Mouse (Mus musculus) liver, embryonic 15.5 days (tissue): ENCODE results near the gene Pdcd1lg2. TPM values are rescaled to one million over a fixed set of nuclear protein-coding genes. Genes with fewer than 3 reads are reported as not detected.

Experiments
- ATAC-seq: fragments of 200-750 bp; cut with Nextera tagmentation; 2 replicates; pipeline ENCODE4 v1.8.0; 2017; ENCODE audit warnings: moderate number of reproducible peaks, mild to moderate bottlenecking, moderate library complexity; ENCODE audit not compliant: insufficient read depth
- H3K27ac ChIP-seq: fragments of 300-500 bp; sonication (generic); replicated peaks from 2 replicates; pipeline ENCODE4 v1.5.1; 2015; ENCODE audit warnings: mild to moderate bottlenecking, inconsistent platforms
- H3K27me3 ChIP-seq: fragments of 300-500 bp; sonication (generic); 2 replicates; pipeline ENCODE4 v1.6.1; 2015; ENCODE audit warnings: mild to moderate bottlenecking, inconsistent platforms
- H3K36me3 ChIP-seq: fragments of 300-500 bp; sonication (generic); replicated peaks from 2 replicates; pipeline ENCODE4 v1.6.1; 2015; ENCODE audit warnings: moderate library complexity, mild to moderate bottlenecking, inconsistent platforms
- H3K4me1 ChIP-seq: fragments of 300-500 bp; sonication (generic); replicated peaks from 2 replicates; pipeline ENCODE4 v1.6.1; 2015; ENCODE audit warnings: inconsistent platforms
- H3K4me2 ChIP-seq: fragments of 300-500 bp; sonication (generic); 2 replicates; pipeline ENCODE4 v1.6.1; 2015; ENCODE audit warnings: moderate library complexity, mild to moderate bottlenecking, inconsistent platforms
- H3K4me3 ChIP-seq: fragments of 300-500 bp; sonication (generic); replicated peaks from 2 replicates; pipeline ENCODE4 v1.5.1; 2015; ENCODE audit warnings: mild to moderate bottlenecking, inconsistent platforms
- H3K9ac ChIP-seq: fragments of 300-500 bp; sonication (generic); 2 replicates; pipeline ENCODE4 v1.6.1; 2015; ENCODE audit warnings: moderate library complexity, mild to moderate bottlenecking, inconsistent platforms
- H3K9me3 ChIP-seq: fragments of 300-500 bp; sonication (generic); replicated peaks from 2 replicates; pipeline ENCODE4 v1.6.1; 2016; ENCODE audit warnings: inconsistent platforms
- WGBS: fragments of 180-500 bp; shearing (Covaris S2); methylation state at CpG from one replicate; pipeline ENCODE4 v1.1.7; 2015; ENCODE audit warnings: mixed read lengths; ENCODE audit not compliant: insufficient replicate concordance; 5-methylcytosine and 5-hydroxymethylcytosine counted together
- polyA plus RNA-seq: library from polyadenylated mRNA; unstranded; fragments of >200 nt; fragmentation: Nextera tagmentation; extraction: Ambion mirVana; gene quantifications from 2 replicates; pipeline ENCODE4 v1.2.1, GENCODE M21; 2015

The Pdcd1lg2 gene
- polyA plus RNA-seq, 1 experiment from 2014 or later: not detected

- peak overlapping the region; percentile 10; the same call in 1 of the 2 replicates for H3K27ac ChIP-seq
- no peak overlapping the region for H3K4me3 ChIP-seq
- peak; percentile 49; the same call in 1 of the 2 replicates for ATAC-seq
- 0 out of 2 replicates have a peak overlapping the region, but pooled peaks have one; percentile 6 for H3K4me2 ChIP-seq
- no peaks in the 10 kb centered on the region for H3K27me3 ChIP-seq
- H3K9me3 ChIP-seq: no peaks in the 10 kb centered on the region
- 21% methylated on average over 6 of the region's 6 CpGs for WGBS
- H3K9ac ChIP-seq: no peak overlapping the region
- H3K4me1 ChIP-seq: peaks cover 22% of the 10 kb centered on the region
- H3K36me3 ChIP-seq: no peaks in the 10 kb centered on the region
Measured at GRCm38 (mm10) chr19:29488073-29488390, 77.3 kb downstream of the Pdcd1lg2 start.

GRCm38 (mm10) chr19:29488420-29488819 lies 77.7 kb downstream of the Pdcd1lg2 start:
- H3K36me3 ChIP-seq: no peaks in the 10 kb centered on the region
- ATAC-seq: no peak
- H3K4me2 ChIP-seq: 0 out of 2 replicates have a peak overlapping the region, but pooled peaks have one; percentile 6
- H3K4me1 ChIP-seq: peaks cover 22% of the 10 kb centered on the region
- H3K27me3 ChIP-seq: no peaks in the 10 kb centered on the region
- no peaks in the 10 kb centered on the region for H3K9me3 ChIP-seq
- WGBS: 18% methylated on average over 10 of the region's 10 CpGs
- H3K9ac ChIP-seq: no peak overlapping the region
- H3K27ac ChIP-seq: peak overlapping the region; percentile 10; the same call in 1 of the 2 replicates
- H3K4me3 ChIP-seq: no peak overlapping the region

GRCm38 (mm10) chr19:29489785-29490284 lies 79.1 kb downstream of the Pdcd1lg2 start:
- Histone ChIP-seq H3K36me3 (no peaks in the 10 kb centered on the region), H3K27me3 (no peaks in the 10 kb centered on the region), H3K4me1 (peaks cover 22% of the 10 kb centered on the region), H3K27ac (no peak overlapping the region), H3K4me2 (no peak overlapping the region), H3K9ac (no peak overlapping the region), H3K4me3 (no peak overlapping the region), H3K9me3 (no peaks in the 10 kb centered on the region)
- WGBS: 61% methylated on average over 3 of the region's 3 CpGs
- ATAC-seq: no peak

- no peaks in the 10 kb centered on the region for H3K27me3 ChIP-seq
- peaks cover 21% of the 10 kb centered on the region for H3K4me1 ChIP-seq
- no peaks in the 10 kb centered on the region for H3K9me3 ChIP-seq
- 63% methylated on average over 9 of the region's 9 CpGs for WGBS
- no peak for ATAC-seq
- no peak overlapping the region for H3K27ac ChIP-seq
- H3K36me3 ChIP-seq: no peaks in the 10 kb centered on the region
- no peak overlapping the region for H3K9ac ChIP-seq
- no peak overlapping the region for H3K4me3 ChIP-seq
- H3K4me2 ChIP-seq: no peak overlapping the region
Measured at GRCm38 (mm10) chr19:29491467-29491866, 80.7 kb downstream of the Pdcd1lg2 start.

- 66% methylated on average over 4 of the region's 4 CpGs for WGBS
- H3K4me2 ChIP-seq: no peak overlapping the region
- ATAC-seq: no peak
Measured at GRCm38 (mm10) chr19:29494454-29494853, 83.7 kb downstream of the Pdcd1lg2 start.

GRCm38 (mm10) chr19:29496001-29496597 lies 85.4 kb downstream of the Pdcd1lg2 start:
- Histone ChIP-seq H3K36me3 (no peaks in the 10 kb centered on the region), H3K27ac (peak overlapping the region; percentile 51; the same call in 1 of the 2 replicates), H3K9ac (no peak overlapping the region), H3K27me3 (no peaks in the 10 kb centered on the region), H3K4me2 (no peak overlapping the region), H3K9me3 (no peaks in the 10 kb centered on the region), H3K4me1 (peaks cover 43% of the 10 kb centered on the region), H3K4me3 (no peak overlapping the region)
- WGBS: 64% methylated on average over 6 of the region's 6 CpGs
- ATAC-seq: no peak

More at GRCm38 (mm10) chr19:29494454-29494853, 83.7 kb downstream of the Pdcd1lg2 start:
- H3K27me3 ChIP-seq: no peaks in the 10 kb centered on the region
- peaks cover 33% of the 10 kb centered on the region for H3K4me1 ChIP-seq
- no peaks in the 10 kb centered on the region for H3K9me3 ChIP-seq
- no peak overlapping the region for H3K9ac ChIP-seq
- H3K27ac ChIP-seq: no peak overlapping the region
- no peak overlapping the region for H3K4me3 ChIP-seq
- H3K36me3 ChIP-seq: no peaks in the 10 kb centered on the region

- Histone ChIP-seq H3K36me3 (no peaks in the 10 kb centered on the region), H3K9me3 (no peaks in the 10 kb centered on the region), H3K4me3 (no peak overlapping the region), H3K4me1 (peaks cover 43% of the 10 kb centered on the region), H3K9ac (no peak overlapping the region), H3K27ac (peak overlapping the region; percentile 51), H3K27me3 (no peaks in the 10 kb centered on the region), H3K4me2 (no peak overlapping the region)
- peak; percentile 63 for ATAC-seq
- WGBS: 33% methylated on average over 7 of the region's 7 CpGs
Measured at GRCm38 (mm10) chr19:29496786-29497557, 86.3 kb downstream of the Pdcd1lg2 start.

- Histone ChIP-seq H3K36me3 (no peaks in the 10 kb centered on the region), H3K27me3 (no peaks in the 10 kb centered on the region), H3K4me3 (no peak overlapping the region), H3K4me1 (peaks cover 42% of the 10 kb centered on the region), H3K9ac (no peak overlapping the region), H3K27ac (peak overlapping the region; percentile 51), H3K9me3 (no peaks in the 10 kb centered on the region), H3K4me2 (peak overlapping the region; percentile 27)
- ATAC-seq: no peak
- 25% methylated on average over 7 of the region's 7 CpGs for WGBS
Measured at GRCm38 (mm10) chr19:29497874-29498273, 87.2 kb downstream of the Pdcd1lg2 start.

GRCm38 (mm10) chr19:29498842-29499456 lies 88.2 kb downstream of the Pdcd1lg2 start:
- H3K9ac ChIP-seq: no peak overlapping the region
- H3K27ac ChIP-seq: no peak overlapping the region
- H3K4me2 ChIP-seq: no peak overlapping the region
- no peaks in the 10 kb centered on the region for H3K9me3 ChIP-seq
- no peaks in the 10 kb centered on the region for H3K27me3 ChIP-seq
- H3K4me3 ChIP-seq: no peak overlapping the region
- H3K4me1 ChIP-seq: peaks cover 42% of the 10 kb centered on the region
- 22% methylated on average over 6 of the region's 6 CpGs for WGBS
- ATAC-seq: no peak
- H3K36me3 ChIP-seq: no peaks in the 10 kb centered on the region

GRCm38 (mm10) chr19:29500333-29500732 lies 89.6 kb downstream of the Pdcd1lg2 start:
- Histone ChIP-seq H3K4me3 (no peak overlapping the region), H3K9ac (no peak overlapping the region), H3K9me3 (no peaks in the 10 kb centered on the region), H3K4me1 (peaks cover 42% of the 10 kb centered on the region), H3K4me2 (no peak overlapping the region), H3K36me3 (no peaks in the 10 kb centered on the region), H3K27me3 (no peaks in the 10 kb centered on the region), H3K27ac (no peak overlapping the region)
- no peak for ATAC-seq
- 60% methylated on average over 1 of the region's 1 CpGs for WGBS

GRCm38 (mm10) chr19:29501106-29501505 lies 90.4 kb downstream of the Pdcd1lg2 start:
- Histone ChIP-seq H3K9me3 (no peaks in the 10 kb centered on the region), H3K4me3 (peak overlapping the region; percentile 45), H3K27me3 (no peaks in the 10 kb centered on the region), H3K9ac (0 out of 2 replicates have a peak overlapping the region, but pooled peaks have one; percentile 33), H3K27ac (peak overlapping the region; percentile 14; the same call in 1 of the 2 replicates), H3K36me3 (no peaks in the 10 kb centered on the region), H3K4me1 (peaks cover 42% of the 10 kb centered on the region), H3K4me2 (peak overlapping the region; percentile 64)
- WGBS: 38% methylated on average over 11 of the region's 11 CpGs
- no peak for ATAC-seq
